Comparison of ENCODE assay signal across 23 mouse cellular contexts in the genomic region with DNA sequence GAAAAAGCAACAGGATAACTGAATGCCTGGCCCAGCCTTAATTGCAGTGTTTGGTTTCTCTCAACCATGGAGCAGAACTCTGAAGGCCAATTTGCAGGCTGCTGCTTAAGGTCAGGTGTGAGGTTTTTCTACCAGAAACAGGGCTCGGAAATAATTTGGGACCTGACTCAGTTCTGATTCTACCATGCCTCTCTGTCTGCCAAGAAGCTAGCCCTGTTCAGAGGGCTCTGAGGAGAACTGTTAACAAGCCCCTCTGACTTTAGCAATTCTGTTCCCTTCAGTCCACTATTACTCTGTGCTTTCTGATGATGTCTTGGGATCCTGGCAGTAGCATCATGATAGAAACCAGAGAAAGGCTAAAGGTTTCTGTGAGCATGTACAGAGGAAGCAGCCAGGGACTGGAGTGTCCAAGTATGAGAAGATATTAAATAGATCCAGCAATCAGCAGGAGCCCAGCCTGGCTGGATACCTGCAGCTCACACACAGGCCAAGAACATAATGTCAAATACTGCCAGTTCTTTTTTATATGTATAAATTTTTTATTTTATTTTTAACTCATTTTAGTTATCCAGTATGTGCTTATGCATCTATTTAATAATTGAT.
DNase-seq lines count a peak whose midpoint lies in the region; ATAC-seq and TF ChIP-seq lines count a peak whose summit lies in the region.
"Had no signal": no experiment of that assay in that cellular context is flagged by ENCODE, and none has a peak within 500 bp of the region (broad histone marks: within the 10 kb centered on the region; RNA-seq: fewer than 3 reads in every experiment).

No protein-coding gene starts in this region.

- H3K9me3 ChIP-seq in embryonic facial prominence, embryonic 14.5 days (ENCODE audit: control insufficient read depth, low read length), result no peaks in the 10 kb centered on the region
- no peaks in the 10 kb centered on the region for H3K9me3 ChIP-seq in embryonic facial prominence, embryonic 10.5 days
- no peaks in the 10 kb centered on the region for H3K9me3 ChIP-seq in hindbrain, postnatal 0 days (ENCODE audit: low read length)
- H3K9me3 ChIP-seq in heart, embryonic 12.5 days (replicated peaks), result no peaks in the 10 kb centered on the region
- H3K9me3 ChIP-seq: embryonic facial prominence, embryonic 15.5 days; forebrain, embryonic 10.5 days; forebrain, embryonic 15.5 days; heart, embryonic 10.5 days; heart, embryonic 15.5 days; hindbrain, embryonic 13.5 days; intestine, embryonic 15.5 days had no signal

- no peak for ATAC-seq in embryonic facial prominence, embryonic 14.5 days (ENCODE audit: low read depth)
- ATAC-seq in hindbrain, postnatal 0 days, result no peak
- no peak for ATAC-seq in heart, embryonic 12.5 days (ENCODE audit: insufficient number of reproducible peaks, low FRiP score)
- ATAC-seq: activated CD4-positive, CD25-positive, alpha-beta regulatory T cell, adult 4 months; forebrain, embryonic 15.5 days; intestine, embryonic 15.5 days; Patski had no signal

- H3K9ac ChIP-seq in embryonic facial prominence, embryonic 14.5 days (ENCODE audit: low read depth, low read length), result no peak overlapping the region
- no peak overlapping the region for H3K9ac ChIP-seq in hindbrain, postnatal 0 days (replicated peaks; ENCODE audit: low read length)
- H3K9ac ChIP-seq in heart, embryonic 12.5 days, result no peak overlapping the region
- H3K9ac ChIP-seq: embryonic facial prominence, embryonic 15.5 days; forebrain, embryonic 15.5 days; heart, embryonic 15.5 days; hindbrain, embryonic 13.5 days; intestine, embryonic 15.5 days had no signal

- H3K4me1 ChIP-seq in embryonic facial prominence, embryonic 14.5 days (ENCODE audit: control insufficient read depth, insufficient read depth, low read length), result no peaks in the 10 kb centered on the region
- no peaks in the 10 kb centered on the region for H3K4me1 ChIP-seq in embryonic facial prominence, embryonic 10.5 days
- H3K4me1 ChIP-seq in hindbrain, postnatal 0 days (ENCODE audit: insufficient read depth, low read length), result no peaks in the 10 kb centered on the region
- H3K4me1 ChIP-seq in heart, embryonic 12.5 days (replicated peaks), result no peaks in the 10 kb centered on the region
- H3K4me1 ChIP-seq: embryonic facial prominence, embryonic 15.5 days; forebrain, embryonic 10.5 days; forebrain, embryonic 15.5 days; heart, embryonic 10.5 days; heart, embryonic 15.5 days; hindbrain, embryonic 13.5 days; intestine, embryonic 15.5 days had no signal

- no peak overlapping the region for H3K4me2 ChIP-seq in embryonic facial prominence, embryonic 14.5 days (ENCODE audit: low read depth, low read length)
- no peak overlapping the region for H3K4me2 ChIP-seq in hindbrain, postnatal 0 days (ENCODE audit: low read depth, low read length)
- no peak overlapping the region for H3K4me2 ChIP-seq in heart, embryonic 12.5 days
- H3K4me2 ChIP-seq: embryonic facial prominence, embryonic 15.5 days; forebrain, embryonic 15.5 days; heart, embryonic 15.5 days; hindbrain, embryonic 13.5 days; intestine, embryonic 15.5 days had no signal

- H3K27ac ChIP-seq in embryonic facial prominence, embryonic 14.5 days (replicated peaks; ENCODE audit: low read depth, low read length), result no peak overlapping the region
- no peak overlapping the region for H3K27ac ChIP-seq in embryonic facial prominence, embryonic 10.5 days (replicated peaks)
- H3K27ac ChIP-seq in hindbrain, postnatal 0 days, result no peak overlapping the region
- no peak overlapping the region for H3K27ac ChIP-seq in heart, embryonic 12.5 days (ENCODE audit: poor library complexity, severe bottlenecking)
- H3K27ac ChIP-seq: embryonic facial prominence, embryonic 15.5 days; forebrain, embryonic 10.5 days; forebrain, embryonic 15.5 days; heart, embryonic 10.5 days; heart, embryonic 15.5 days; hindbrain, embryonic 13.5 days; intestine, embryonic 15.5 days had no signal

- peak; percentile 16 for DNase-seq in embryonic facial prominence, embryonic 14.5 days (ENCODE audit: low spot score)
- DNase-seq in embryonic facial prominence, embryonic 10.5 days (ENCODE audit: low spot score), result no peak
- DNase-seq in cerebellum, adult 11 months, result peak; percentile 46
- peak; percentile 55 for DNase-seq in cerebellum, adult 8-10 months
- peak; percentile 61 for DNase-seq in cerebellum, postnatal 25 days
- no peak for DNase-seq in hindbrain, postnatal 0 days (ENCODE audit: low spot score)
- DNase-seq in layer of hippocampus, adult 8-10 months (ENCODE audit: low spot score in 2 of 2), result no peak
- DNase-seq: adrenal gland, postnatal 14 days; gastrocnemius, postnatal 36 days; heart, adult 18-20 months; heart, postnatal 14 days; kidney, adult 8-10 months had no signal

- TF ChIP-seq CTCF in hindbrain, postnatal 0 days (IDR thresholded peaks at IDR 0.05; ENCODE audit: low read depth), result no peak

- H3K4me3 ChIP-seq in embryonic facial prominence, embryonic 14.5 days (ENCODE audit: low read depth, low read length), result no peak overlapping the region
- no peak overlapping the region for H3K4me3 ChIP-seq in embryonic facial prominence, embryonic 10.5 days
- H3K4me3 ChIP-seq in hindbrain, postnatal 0 days (ENCODE audit: low read length), result no peak overlapping the region
- H3K4me3 ChIP-seq in heart, embryonic 12.5 days, result no peak overlapping the region
- H3K4me3 ChIP-seq: embryonic facial prominence, embryonic 15.5 days; erythroblast, embryonic 14.5 days; forebrain, embryonic 10.5 days; forebrain, embryonic 15.5 days; heart, embryonic 10.5 days; heart, embryonic 15.5 days; hindbrain, embryonic 13.5 days; intestine, embryonic 15.5 days had no signal

- no peaks in the 10 kb centered on the region for H3K36me3 ChIP-seq in embryonic facial prominence, embryonic 14.5 days (ENCODE audit: control insufficient read depth, insufficient read depth, low read length)
- no peaks in the 10 kb centered on the region for H3K36me3 ChIP-seq in embryonic facial prominence, embryonic 10.5 days (replicated peaks)
- H3K36me3 ChIP-seq in hindbrain, postnatal 0 days (ENCODE audit: insufficient read depth, low read length), result no peaks in the 10 kb centered on the region
- no peaks in the 10 kb centered on the region for H3K36me3 ChIP-seq in heart, embryonic 12.5 days
- H3K36me3 ChIP-seq: embryonic facial prominence, embryonic 15.5 days; forebrain, embryonic 10.5 days; forebrain, embryonic 15.5 days; heart, embryonic 10.5 days; heart, embryonic 15.5 days; hindbrain, embryonic 13.5 days; intestine, embryonic 15.5 days had no signal

- WGBS in embryonic facial prominence, embryonic 14.5 days, result 58% methylated on average over 1 of the region's 1 CpGs
- WGBS in embryonic facial prominence, embryonic 10.5 days, result 77% methylated on average over 1 of the region's 1 CpGs
- WGBS in hindbrain, postnatal 0 days, result 71% methylated on average over 1 of the region's 1 CpGs
- 73% methylated on average over 1 of the region's 1 CpGs for WGBS in heart, embryonic 12.5 days

- no peaks in the 10 kb centered on the region for H3K27me3 ChIP-seq in embryonic facial prominence, embryonic 14.5 days (replicated peaks; ENCODE audit: control insufficient read depth, insufficient read depth, low read length)
- no peaks in the 10 kb centered on the region for H3K27me3 ChIP-seq in embryonic facial prominence, embryonic 10.5 days (replicated peaks; ENCODE audit: low read depth, poor library complexity, severe bottlenecking)
- no peaks in the 10 kb centered on the region for H3K27me3 ChIP-seq in hindbrain, postnatal 0 days (ENCODE audit: insufficient read depth, low read length)
- H3K27me3 ChIP-seq in heart, embryonic 12.5 days (replicated peaks), result no peaks in the 10 kb centered on the region
- H3K27me3 ChIP-seq: embryonic facial prominence, embryonic 15.5 days; forebrain, embryonic 15.5 days; heart, embryonic 15.5 days; hindbrain, embryonic 13.5 days; intestine, embryonic 15.5 days had no signal

Comparison
In these comparisons a context has a peak if more than half of its experiments do, and no peak if none do; other contexts are left out.
1. DNase-seq: peak in embryonic facial prominence, embryonic 14.5 days (single experiment), cerebellum, adult 11 months (single experiment), cerebellum, adult 8-10 months (single experiment) and cerebellum, postnatal 25 days (2 of 2); none in embryonic facial prominence, embryonic 10.5 days (single experiment), hindbrain, postnatal 0 days (single experiment) and layer of hippocampus, adult 8-10 months (0 of 2).